ENCODE assay signal across 9 mouse cellular contexts in the genomic region with DNA sequence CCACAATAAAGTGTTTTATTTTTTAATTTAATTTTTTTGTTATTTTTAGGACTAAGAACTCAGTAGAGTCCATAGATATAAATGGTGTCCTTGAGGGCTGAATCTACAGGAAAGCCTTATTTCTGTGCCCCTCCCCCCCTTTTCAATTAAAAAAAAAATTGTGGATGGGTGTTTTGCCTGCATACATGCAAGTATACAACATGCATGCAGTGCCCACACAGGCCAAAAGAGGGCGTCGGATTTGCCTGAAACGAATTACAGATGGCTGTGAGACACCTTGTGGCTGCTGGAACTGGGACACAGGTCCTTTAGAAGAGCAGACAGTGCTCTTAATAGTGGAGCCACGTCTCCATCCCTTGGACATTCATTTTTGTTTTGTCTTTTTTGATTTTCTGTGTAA. TPM values are rescaled to one million over a fixed set of nuclear protein-coding genes. Genes with fewer than 3 reads are reported as not detected.
DNase-seq lines count a peak whose midpoint lies in the region.
"Had no signal": no experiment of that assay in that cellular context is flagged by ENCODE, and none has a peak within 500 bp of the region (broad histone marks: within the 10 kb centered on the region; RNA-seq: fewer than 3 reads in every experiment).

No protein-coding gene starts in this region.

- intact Hi-C loops in left cerebral cortex, postnatal 14 days (cut with DNase I): loop anchor here (5.0 kb wide), 1 partner anchor 175 kb away; no protein-coding TSS in a partner anchor

- H3K36me3 ChIP-seq in heart, embryonic 10.5 days: no peaks in the 10 kb centered on the region

- no peak overlapping the region for H3K4me3 ChIP-seq in heart, embryonic 10.5 days

- H3K27ac ChIP-seq in heart, embryonic 10.5 days: no peak overlapping the region
- H3K27ac ChIP-seq: macrophage had no signal

- no peaks in the 10 kb centered on the region for H3K9me3 ChIP-seq in heart, embryonic 10.5 days

- WGBS in heart, embryonic 10.5 days: 23% methylated on average over 4 of the region's 4 CpGs

- no peaks in the 10 kb centered on the region for H3K4me1 ChIP-seq in heart, embryonic 10.5 days

- H3K27me3 ChIP-seq in heart, embryonic 10.5 days (ENCODE audit: insufficient read depth, poor library complexity, severe bottlenecking): no peaks in the 10 kb centered on the region

- DNase-seq in adrenal gland, adult (ENCODE audit: inconsistent age in 2 of 2, low spot score in 1 of 2): peak; percentile 44 to 75
- DNase-seq in adrenal gland, postnatal 4 days (ENCODE audit: low spot score in 2 of 2): no peak
- DNase-seq in left cerebral cortex, postnatal 14 days (ENCODE audit: low spot score in 2 of 2): peak; percentile 29 to 44
- no peak for DNase-seq in left cerebral cortex, adult 18-20 months (ENCODE audit: low spot score in 2 of 2)
- peak; percentile 56 for DNase-seq in adrenal gland, postnatal 10 days
- DNase-seq in lung, postnatal 10 days: peak; percentile 45
- no peak for DNase-seq in spleen, postnatal 14 days (ENCODE audit: low spot score in 2 of 2)
- DNase-seq in heart, embryonic 10.5 days (ENCODE audit: low spot score): no peak

RNA-seq across cellular contexts. Expression of gene 4933409G03Rik, which starts 9.9 kb away (rescaled TPM):
- not detected for total RNA-seq in adrenal gland, postnatal 4 days (2021)
- total RNA-seq in left cerebral cortex, postnatal 14 days (2021): not detected
- total RNA-seq in left cerebral cortex, adult 18-20 months (2021): not detected
- total RNA-seq in adrenal gland, postnatal 10 days (2021): not detected
- not detected in 2 replicates for polyA plus RNA-seq in heart, embryonic 10.5 days (2016; fragmentation: Nextera tagmentation; extraction: Ambion mirVana)
- polyA plus RNA-seq: macrophage had no signal

Comparison
In these comparisons a context has a peak if more than half of its experiments do, and no peak if none do; other contexts are left out.
1. DNase-seq: peak in adrenal gland, adult (2 of 2), left cerebral cortex, postnatal 14 days (2 of 2), adrenal gland, postnatal 10 days (single experiment) and lung, postnatal 10 days (single experiment); none in adrenal gland, postnatal 4 days (0 of 2), left cerebral cortex, adult 18-20 months (0 of 2), spleen, postnatal 14 days (0 of 2) and heart, embryonic 10.5 days (single experiment).